Mouse (Mus musculus) MEL (cell line): Measurements from ENCODE around the gene Cdk20. TPM values are rescaled to one million over a fixed set of nuclear protein-coding genes. Genes with fewer than 3 reads are reported as not detected.
A peak's percentile ranks its signal among the peaks of the same experiment; 100 is the strongest.

Source experiments
- DNase-seq: peaks from one replicate; pipeline ENCODE4 v3.0.0; 2011; ENCODE audit warnings: low read depth, low spot score
- H3K27ac ChIP-seq: 2 replicates; pipeline ENCODE4 v1.5.1; 2012; ENCODE audit warnings: low read depth, mild to moderate bottlenecking, control low read depth, low read length, moderate library complexity; ENCODE audit not compliant: control insufficient read depth
- H3K27me3 ChIP-seq, 2 experiments: fragments of 150-350 bp in 1 of 2; sonication (generic) in 1 of 2; 2 replicates each; pipeline ENCODE4 v1.6.1; 2012; ENCODE audit warnings: low read length in 2 of 2, mild to moderate bottlenecking in 2 of 2, improper control_type of control experiment in 1 of 2, moderate library complexity in 1 of 2; ENCODE audit not compliant: insufficient read depth in 2 of 2, control insufficient read depth in 1 of 2
- H3K36me3 ChIP-seq, 2 experiments: 2 replicates each; pipeline ENCODE4 v1.6.1; 2012 to 2014; ENCODE audit warnings: low read length in 2 of 2, improper control_type of control experiment in 1 of 2, inconsistent platforms in 1 of 2, mild to moderate bottlenecking in 1 of 2; ENCODE audit not compliant: insufficient read depth in 2 of 2, control insufficient read depth in 1 of 2
- H3K4me1 ChIP-seq, 2 experiments: fragments of 150-350 bp in 1 of 2; sonication (generic) in 1 of 2; 2 replicates each; pipeline ENCODE4 v1.6.1; 2012; ENCODE audit warnings: low read length in 2 of 2, improper control_type of control experiment in 1 of 2, mild to moderate bottlenecking in 1 of 2; ENCODE audit not compliant: insufficient read depth in 2 of 2, control insufficient read depth in 1 of 2
- H3K4me3 ChIP-seq, 2 experiments: fragments of 150-350 bp in 1 of 2; sonication (generic) in 1 of 2; 2 replicates each; pipeline ENCODE4 v1.5.1; 2012; ENCODE audit warnings: low read depth in 2 of 2, low read length in 2 of 2, mild to moderate bottlenecking in 2 of 2, moderate library complexity in 2 of 2, control low read depth in 1 of 2, improper control_type of control experiment in 1 of 2; ENCODE audit not compliant: control insufficient read depth in 1 of 2, insufficient read depth in 1 of 2
- H3K79me2 ChIP-seq: 2 replicates; pipeline ENCODE4 v1.6.1; 2012; ENCODE audit warnings: mild to moderate bottlenecking, low read length, moderate library complexity; ENCODE audit not compliant: control insufficient read depth, poor library complexity, insufficient read depth
- H3K9ac ChIP-seq: 2 replicates; pipeline ENCODE4 v1.6.1; 2012; ENCODE audit warnings: low read depth, mild to moderate bottlenecking, control low read depth, low read length, moderate library complexity; ENCODE audit not compliant: control insufficient read depth, poor library complexity, severe bottlenecking
- H3K9me3 ChIP-seq: fragments of 150-350 bp; sonication (generic); replicated peaks from 2 replicates; pipeline ENCODE4 v1.6.1; 2012; ENCODE audit warnings: mild to moderate bottlenecking, low read length, improper control_type of control experiment, moderate library complexity; ENCODE audit not compliant: insufficient read depth
- BHLHE40 ChIP-seq: IDR thresholded peaks from 2 replicates; pipeline ENCODE4 v1.6.1; 2012; ENCODE audit warnings: low read depth, mild to moderate bottlenecking, inconsistent platforms, low read length, improper control_type of control experiment, borderline replicate concordance
- CHD1 ChIP-seq: IDR thresholded peaks from 2 replicates; pipeline ENCODE4 v1.6.1; 2012; ENCODE audit warnings: low read depth, mild to moderate bottlenecking, inconsistent platforms, low read length, improper control_type of control experiment
- CHD2 ChIP-seq: IDR thresholded peaks from 2 replicates; pipeline ENCODE4 v1.6.1; 2011; ENCODE audit warnings: low read length, improper control_type of control experiment
- CTCF ChIP-seq, 3 experiments: IDR thresholded peaks in 2 of 3; conservative IDR thresholded peaks in 1 of 3; 2 replicates each; pipeline ENCODE4 v1.5.1; 2011 to 2012; ENCODE audit warnings: low read length in 3 of 3, low read depth in 2 of 3, mild to moderate bottlenecking in 2 of 3, improper control_type of control experiment in 1 of 3, inconsistent platforms in 1 of 3, mixed read lengths in 1 of 3, moderate library complexity in 1 of 3; ENCODE audit not compliant: control insufficient read depth in 1 of 3, insufficient read depth in 1 of 3, poor library complexity in 1 of 3, severe bottlenecking in 1 of 3
- EP300 ChIP-seq, 2 experiments: IDR thresholded peaks; 2 replicates each; pipeline ENCODE4 v1.6.1; 2011; ENCODE audit warnings: improper control_type of control experiment in 2 of 2, low read length in 2 of 2, low read depth in 1 of 2, mild to moderate bottlenecking in 1 of 2
- ETS1 ChIP-seq: IDR thresholded peaks from 2 replicates; pipeline ENCODE4 v1.6.1; 2012; ENCODE audit warnings: low read depth, mild to moderate bottlenecking, inconsistent platforms, low read length, improper control_type of control experiment, moderate library complexity
- GATA1 ChIP-seq: IDR thresholded peaks from 2 replicates; pipeline ENCODE4 v1.6.1; 2011; ENCODE audit warnings: low read depth, low read length, improper control_type of control experiment
- KAT2A ChIP-seq: conservative IDR thresholded peaks from 2 replicates; pipeline ENCODE4 v1.6.1; 2012; ENCODE audit warnings: low read depth, low read length, improper control_type of control experiment, inconsistent platforms
- MAFK ChIP-seq: IDR thresholded peaks from 2 replicates; pipeline ENCODE4 v1.6.1; 2011; ENCODE audit warnings: low read depth, mild to moderate bottlenecking, low read length, improper control_type of control experiment, borderline replicate concordance
- MXI1 ChIP-seq: IDR thresholded peaks from 2 replicates; pipeline ENCODE4 v1.6.1; 2011; ENCODE audit warnings: mild to moderate bottlenecking, low read depth, low read length, improper control_type of control experiment
- MYC ChIP-seq: IDR thresholded peaks from 2 replicates; pipeline ENCODE4 v1.6.1; 2011; ENCODE audit warnings: low read depth, mild to moderate bottlenecking, low read length, improper control_type of control experiment, moderate library complexity
- NELFE ChIP-seq: IDR thresholded peaks from 2 replicates; pipeline ENCODE4 v1.6.1; 2011; ENCODE audit warnings: low read depth, low read length, improper control_type of control experiment
- NRF1 ChIP-seq: IDR thresholded peaks from 2 replicates; pipeline ENCODE4 v1.6.1; 2014; ENCODE audit warnings: low read depth, mild to moderate bottlenecking, inconsistent platforms, low read length, improper control_type of control experiment, moderate library complexity; ENCODE audit not compliant: poor library complexity, insufficient read depth, severe bottlenecking
- POLR2A ChIP-seq, 2 experiments: IDR thresholded peaks; 2 replicates each; pipeline ENCODE4 v1.6.1; 2011 to 2012; ENCODE audit warnings: low read length in 2 of 2, mild to moderate bottlenecking in 2 of 2, control low read depth in 1 of 2, improper control_type of control experiment in 1 of 2, low read depth in 1 of 2, moderate library complexity in 1 of 2; ENCODE audit not compliant: control insufficient read depth in 1 of 2, insufficient read depth in 1 of 2, poor library complexity in 1 of 2
- POLR2AphosphoS5 ChIP-seq: IDR thresholded peaks from 2 replicates; pipeline ENCODE4 v1.6.1; 2012; ENCODE audit warnings: low read depth, borderline replicate concordance, mild to moderate bottlenecking, inconsistent platforms, low read length, moderate library complexity, mixed read lengths
- RAD21 ChIP-seq: IDR thresholded peaks from 2 replicates; pipeline ENCODE4 v1.6.1; 2011; ENCODE audit warnings: mild to moderate bottlenecking, low read depth, low read length, improper control_type of control experiment
- RCOR1 ChIP-seq: IDR thresholded peaks from 2 replicates; pipeline ENCODE4 v1.6.1; 2012; ENCODE audit warnings: low read depth, mild to moderate bottlenecking, inconsistent platforms, low read length, improper control_type of control experiment
- SIN3A ChIP-seq: IDR thresholded peaks from 2 replicates; pipeline ENCODE4 v1.6.1; 2012; ENCODE audit warnings: low read length, improper control_type of control experiment, inconsistent platforms
- TCF12 ChIP-seq: IDR thresholded peaks from 2 replicates; pipeline ENCODE4 v1.6.1; 2014; ENCODE audit warnings: low read depth, mild to moderate bottlenecking, inconsistent platforms, low read length, improper control_type of control experiment, moderate library complexity
- USF1 ChIP-seq: IDR thresholded peaks from 2 replicates; pipeline ENCODE4 v1.6.1; 2014; ENCODE audit warnings: low read depth, mild to moderate bottlenecking, inconsistent platforms, low read length, improper control_type of control experiment, moderate library complexity
- USF2 ChIP-seq, 2 experiments: IDR thresholded peaks; 2 replicates each; pipeline ENCODE4 v1.6.1; 2011 to 2012; ENCODE audit warnings: improper control_type of control experiment in 2 of 2, low read length in 2 of 2, borderline replicate concordance in 1 of 2, inconsistent platforms in 1 of 2, low read depth in 1 of 2, mild to moderate bottlenecking in 1 of 2; ENCODE audit not compliant: insufficient read depth in 1 of 2
- ZMIZ1 ChIP-seq: IDR thresholded peaks from 2 replicates; pipeline ENCODE4 v1.6.1; 2012; ENCODE audit warnings: low read depth, mild to moderate bottlenecking, inconsistent platforms, low read length, improper control_type of control experiment, moderate library complexity
- ZNF384 ChIP-seq: IDR thresholded peaks from 2 replicates; pipeline ENCODE4 v1.6.1; 2012; ENCODE audit warnings: low read depth, mild to moderate bottlenecking, inconsistent platforms, low read length, improper control_type of control experiment
- polyA plus RNA-seq, 2 experiments: library from polyadenylated mRNA; stranded (reverse) in 1 of 2; unstranded in 1 of 2; fragments of >175 nt in 1 of 2; fragments of >200 nt in 1 of 2; gene quantifications; 2 replicates each; pipeline versions ENCODE4 v1.2.1 to v1.2.4; 2012; ENCODE audit warnings: low replicate concordance in 2 of 2, low read depth in 1 of 2; ENCODE audit not compliant: insufficient read length in 2 of 2, insufficient read depth in 1 of 2, missing spikeins in 1 of 2
- total RNA-seq: library from RNA; depleted of rRNA; stranded (reverse); fragments of 300-350 nt; gene quantifications from 2 replicates; pipeline ENCODE4 v1.2.3, GENCODE M21; 2012

Gene Cdk20
- total and polyA plus RNA-seq, 3 experiments = 3.6 to 9.3 TPM; not detected in 1

DNA sequence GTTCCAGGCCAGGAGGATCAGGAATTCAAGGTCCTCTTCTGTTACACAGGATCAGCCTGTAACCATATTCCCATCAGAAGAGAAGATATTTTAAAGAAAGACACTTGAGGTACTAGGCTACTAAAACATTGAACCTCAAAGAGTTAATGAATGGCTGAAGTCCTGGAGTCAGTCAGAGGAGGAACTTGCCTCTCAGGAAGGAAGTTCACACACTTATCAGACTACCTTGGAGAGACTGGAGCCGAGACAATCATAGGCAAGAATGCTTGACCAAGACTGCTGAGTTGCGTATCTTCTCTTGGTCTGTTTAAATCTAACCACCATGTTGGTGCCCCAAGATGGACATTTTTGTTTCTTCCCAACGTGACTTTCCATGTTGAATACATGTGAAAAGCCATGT, 32.2 kb upstream of the Cdk20 start:
- H3K9ac ChIP-seq = no peak overlapping the region
- H3K36me3 ChIP-seq = peaks cover 0 to 34% of the 10 kb centered on the region in 2 experiments; a peak in 2 of 4 replicates
- H3K9me3 ChIP-seq = no peaks in the 10 kb centered on the region
- peak overlapping the region; percentile 11; the same call in 1 of the 2 replicates for H3K27ac ChIP-seq
- no peaks in the 10 kb centered on the region for H3K27me3 ChIP-seq
- DNase-seq = peak; percentile 51
- H3K79me2 ChIP-seq = no peaks in the 10 kb centered on the region
- H3K4me3 ChIP-seq = no peak overlapping the region
- peaks cover 16 to 24% of the 10 kb centered on the region in 2 experiments for H3K4me1 ChIP-seq
- peak; percentile 23; the same call in 1 of the 2 replicates for TF ChIP-seq ETS1
- TF ChIP-seq MYC = no peak; the same call in 1 of the 2 replicates
- peak; percentile 62; the same call in 1 of the 2 replicates for TF ChIP-seq GATA1
- no peak for TF ChIP-seq CHD2
- peak; percentile 47 to 64; a peak in 3 of 4 replicates for TF ChIP-seq EP300 (IDR thresholded peaks at IDR 0.05; ENCODE audit: low read depth in 1 of 2, low read length in 2 of 2)
- TF ChIP-seq RCOR1 = peak; percentile 18; the same call in 1 of the 2 replicates

DNA sequence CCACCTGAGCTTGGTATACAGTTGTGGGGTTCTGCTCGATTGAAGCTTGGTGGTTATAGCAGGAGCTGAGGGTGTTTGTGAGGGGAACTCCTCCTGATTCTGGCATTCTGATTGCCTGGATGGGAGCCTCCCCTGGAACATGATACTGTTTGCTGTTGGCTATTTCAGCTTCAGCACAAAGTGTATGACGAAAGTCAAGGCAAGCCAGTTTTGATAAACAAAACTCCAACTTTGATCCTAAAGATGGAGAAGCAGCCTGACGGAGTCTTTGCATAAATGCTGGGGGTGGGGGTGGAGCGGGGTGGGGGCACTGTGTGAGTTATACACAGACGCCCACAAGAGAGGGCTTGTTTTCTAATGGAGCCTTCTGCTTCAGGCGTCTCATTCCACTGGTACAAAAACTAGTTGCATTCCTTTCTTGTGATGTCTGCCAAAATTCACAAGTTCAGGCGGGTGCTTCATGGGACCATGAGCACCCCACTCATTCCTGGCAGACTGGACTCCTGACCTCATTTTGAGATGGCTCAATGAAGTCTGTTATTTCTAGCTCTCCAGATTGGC, 31.2 kb upstream of the Cdk20 start:
- no peak for DNase-seq

DNA sequence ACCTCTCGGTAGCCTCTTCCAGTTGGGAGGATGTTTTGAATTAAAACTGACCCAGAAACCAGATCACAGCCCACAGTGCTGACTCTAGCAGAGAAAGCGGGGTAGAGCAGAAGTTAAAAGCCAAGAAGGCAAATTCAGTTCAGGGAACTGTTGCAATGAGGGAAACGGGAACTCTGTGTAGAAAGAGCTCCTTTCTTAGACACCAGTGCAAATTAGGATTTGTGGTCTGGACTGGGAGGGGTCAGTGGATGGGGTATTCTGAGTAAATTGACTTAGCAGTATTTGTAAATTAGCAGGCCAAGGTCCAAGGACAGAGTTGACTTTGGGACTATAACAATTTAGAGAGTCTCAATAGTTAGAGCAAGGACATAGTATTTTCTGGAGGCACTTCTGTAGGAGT, 30.1 kb upstream of the Cdk20 start:
- H3K9me3 ChIP-seq = no peaks in the 10 kb centered on the region
- peak overlapping the region; percentile 50 for H3K9ac ChIP-seq
- peak overlapping the region; percentile 42 to 67 for H3K4me3 ChIP-seq
- TF ChIP-seq ZMIZ1 = no peak
- TF ChIP-seq ZNF384 = no peak
- no peak for TF ChIP-seq USF2 (IDR thresholded peaks at IDR 0.05; ENCODE audit: borderline replicate concordance in 1 of 2, insufficient read depth in 1 of 2, low read depth in 1 of 2, low read length in 2 of 2)
- TF ChIP-seq USF1 = no peak
- peak in 1 of 2 experiments; percentile 44; a peak in 1 of 4 replicates for TF ChIP-seq EP300 (IDR thresholded peaks at IDR 0.05; ENCODE audit: low read depth in 1 of 2, low read length in 2 of 2)
- no peak for TF ChIP-seq RAD21
- no peak for TF ChIP-seq KAT2A
- TF ChIP-seq GATA1 = no peak
- 0 out of 2 replicates have a peak, but pooled peaks have one; percentile 9 for TF ChIP-seq SIN3A
- no peaks in the 10 kb centered on the region for H3K79me2 ChIP-seq
- H3K27ac ChIP-seq = peak overlapping the region; percentile 91
- H3K4me1 ChIP-seq = peaks cover 16 to 24% of the 10 kb centered on the region in 2 experiments
- peak; percentile 74 for DNase-seq
- H3K36me3 ChIP-seq = peaks cover 0 to 34% of the 10 kb centered on the region in 2 experiments; a peak in 2 of 4 replicates
- H3K27me3 ChIP-seq = no peaks in the 10 kb centered on the region

More for the DNA sequence above, 31.2 kb upstream of the Cdk20 start:
- H3K9ac ChIP-seq = no peak overlapping the region
- peak overlapping the region; percentile 91; the same call in 1 of the 2 replicates for H3K27ac ChIP-seq
- H3K4me1 ChIP-seq = peaks cover 16 to 24% of the 10 kb centered on the region in 2 experiments
- no peaks in the 10 kb centered on the region for H3K79me2 ChIP-seq
- no peaks in the 10 kb centered on the region for H3K27me3 ChIP-seq
- no peak for TF ChIP-seq GATA1
- TF ChIP-seq TCF12 = no peak
- TF ChIP-seq CHD1 = no peak
- TF ChIP-seq RAD21 = no peak
- no peak for TF ChIP-seq RCOR1
- no peak for TF ChIP-seq CTCF (IDR thresholded peaks at IDR 0.05 in 2 of 3, conservative IDR thresholded peaks at IDR 0.05 in 1 of 3; ENCODE audit: control insufficient read depth in 1 of 3, insufficient read depth in 1 of 3, low read depth in 2 of 3, low read length in 3 of 3, poor library complexity in 1 of 3, severe bottlenecking in 1 of 3)
- TF ChIP-seq ZNF384 = no peak
- TF ChIP-seq NRF1 = no peak
- no peak for TF ChIP-seq NELFE
- no peak for TF ChIP-seq POLR2AphosphoS5
- TF ChIP-seq POLR2A (IDR thresholded peaks at IDR 0.05; ENCODE audit: control insufficient read depth in 1 of 2, insufficient read depth in 1 of 2, low read depth in 1 of 2, low read length in 2 of 2, poor library complexity in 1 of 2) = no peak
- TF ChIP-seq MXI1 = no peak
- TF ChIP-seq BHLHE40 = no peak
- TF ChIP-seq MAFK = no peak
- TF ChIP-seq, all 39 proteins: peak for 0
- H3K4me3 ChIP-seq = no peak overlapping the region
- peaks cover 0 to 34% of the 10 kb centered on the region in 2 experiments; a peak in 2 of 4 replicates for H3K36me3 ChIP-seq
- H3K9me3 ChIP-seq = no peaks in the 10 kb centered on the region
